Mouse (Mus musculus) retina, adult 2 months (tissue): ENCODE measurements around the gene Gm49369.
"Not testable (repeated sequence)": the region's sequence is repeated elsewhere in the genome, so short reads cannot be mapped to it uniquely, and the experiment has no call there.

ENCODE experiments used
- DNase-seq: peaks from one replicate; pipeline ENCODE4 v3.0.0-alpha.2; 2012; ENCODE audit warnings: low read depth, low spot score

Gene Gm49369

DNA sequence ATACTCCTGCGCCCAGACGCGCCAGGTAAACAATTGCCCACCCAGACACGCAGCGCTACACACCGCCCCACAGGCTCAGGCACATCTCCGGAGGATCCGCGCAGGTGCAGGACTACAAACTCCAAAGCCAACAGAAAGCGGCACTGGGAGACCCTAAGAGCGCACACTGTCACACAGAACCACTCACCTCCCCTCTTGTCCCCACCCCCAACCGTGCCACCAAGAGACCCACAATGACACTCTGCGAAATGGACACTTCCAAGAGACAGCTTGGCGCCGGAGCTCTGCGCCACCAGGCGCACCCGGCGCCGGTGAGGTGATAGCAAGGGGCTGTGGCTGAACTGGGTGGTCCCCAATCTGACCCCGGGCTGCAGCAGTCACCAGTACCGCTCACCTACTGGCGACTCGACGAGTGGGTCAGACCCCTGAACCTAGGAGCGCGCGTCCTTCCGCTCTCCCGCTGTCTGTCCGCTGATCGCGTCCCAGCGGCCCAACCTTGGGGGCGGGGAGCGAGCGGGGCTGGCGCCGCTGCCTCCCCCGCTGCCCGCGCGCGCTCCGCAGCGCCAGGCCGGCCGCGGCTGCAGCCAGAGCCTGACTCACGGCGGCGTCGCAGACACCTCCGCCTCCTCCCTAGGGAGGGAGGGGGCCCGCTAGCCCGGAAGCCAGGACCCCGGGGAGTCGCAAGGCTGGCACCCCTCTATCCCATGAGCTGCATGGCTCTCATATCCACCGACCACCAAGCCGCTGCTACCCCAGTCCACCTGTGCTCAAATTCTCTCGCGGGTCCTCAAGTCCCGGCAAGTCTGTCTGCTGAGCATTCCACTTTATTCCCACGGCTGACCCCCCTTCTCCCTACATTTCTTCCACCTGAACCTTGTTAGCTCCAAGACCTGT lies 10.5 kb downstream of the Gm49369 start:
- no peak for DNase-seq

DNA sequence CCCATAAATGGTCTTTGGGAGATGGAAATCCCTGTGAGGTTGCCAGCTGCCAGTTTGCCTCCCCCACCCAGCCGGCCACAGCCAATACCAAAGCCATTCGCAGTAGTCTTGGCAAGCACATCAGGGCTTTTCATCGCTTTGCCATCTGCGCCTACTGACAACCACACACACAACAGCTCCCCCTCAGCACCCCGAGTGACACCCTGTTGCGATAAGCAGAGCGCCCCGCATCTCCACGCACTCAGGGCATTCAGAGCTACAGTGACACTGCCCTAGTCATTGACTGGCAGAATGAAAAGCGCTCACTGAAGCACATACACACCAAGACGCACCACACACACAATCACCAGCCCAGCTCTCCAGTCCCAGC lies 11.1 kb downstream of the Gm49369 start:
- DNase-seq: no peak

DNA sequence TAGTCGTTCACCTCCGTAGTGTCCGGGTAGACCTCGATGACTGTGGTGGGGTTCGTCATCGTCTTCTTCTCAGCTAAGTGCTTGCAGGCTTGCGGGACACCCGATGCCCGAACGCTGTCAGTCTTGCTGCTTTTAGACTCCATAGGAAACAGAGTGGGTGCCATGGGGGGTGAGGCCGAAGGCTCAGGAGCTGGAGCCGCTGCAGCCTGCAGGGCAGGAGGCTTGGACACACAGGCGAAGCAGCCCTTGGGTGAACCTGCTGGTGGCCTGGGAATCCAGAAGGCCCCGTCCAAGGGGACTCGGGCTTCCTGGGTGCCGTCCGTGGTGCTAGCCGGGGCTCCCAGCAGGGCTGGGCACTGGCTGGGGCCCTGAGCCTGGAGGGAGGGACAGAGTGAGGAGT lies 11.5 kb downstream of the Gm49369 start:
- DNase-seq: no peak

DNA sequence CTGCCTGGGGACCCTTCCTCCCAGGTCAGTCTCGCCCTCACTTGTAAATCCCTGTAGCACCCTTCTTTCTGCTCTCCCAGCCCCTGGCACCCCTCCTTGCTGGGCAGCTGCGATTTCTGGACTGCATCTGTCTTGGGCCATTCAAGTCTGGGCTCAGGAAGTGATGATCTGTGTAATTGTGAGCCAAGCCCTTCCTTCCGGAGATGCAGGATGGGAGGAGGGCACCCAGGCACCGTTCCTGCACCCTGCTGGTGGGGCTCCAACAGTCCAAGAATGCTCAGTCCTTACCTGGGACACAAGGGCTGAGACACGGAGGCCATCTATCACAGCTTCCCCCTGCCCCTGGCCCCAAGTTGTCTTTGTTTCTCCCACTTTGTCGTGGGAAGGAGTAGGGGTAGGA lies 12.6 kb downstream of the Gm49369 start:
- no peak for DNase-seq

DNA sequence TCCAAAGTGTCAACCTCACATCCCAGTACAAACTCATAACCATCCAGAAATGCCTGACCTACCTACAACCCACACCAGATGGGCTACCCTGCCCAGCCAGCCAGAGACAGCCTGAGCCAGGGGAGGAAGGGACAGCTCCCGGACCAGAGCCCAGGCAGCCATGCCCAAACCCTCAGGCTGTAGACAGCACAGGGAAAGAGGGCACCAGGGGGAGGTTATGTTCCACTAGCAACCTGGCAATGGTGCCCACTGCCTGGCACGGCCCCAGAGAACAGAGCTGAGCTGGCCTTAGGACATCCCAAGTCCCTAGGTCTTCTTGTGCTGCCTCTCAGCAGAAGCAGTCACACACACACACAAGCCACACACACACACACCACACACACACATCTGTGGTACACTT lies 13.6 kb downstream of the Gm49369 start:
- no peak for DNase-seq

DNA sequence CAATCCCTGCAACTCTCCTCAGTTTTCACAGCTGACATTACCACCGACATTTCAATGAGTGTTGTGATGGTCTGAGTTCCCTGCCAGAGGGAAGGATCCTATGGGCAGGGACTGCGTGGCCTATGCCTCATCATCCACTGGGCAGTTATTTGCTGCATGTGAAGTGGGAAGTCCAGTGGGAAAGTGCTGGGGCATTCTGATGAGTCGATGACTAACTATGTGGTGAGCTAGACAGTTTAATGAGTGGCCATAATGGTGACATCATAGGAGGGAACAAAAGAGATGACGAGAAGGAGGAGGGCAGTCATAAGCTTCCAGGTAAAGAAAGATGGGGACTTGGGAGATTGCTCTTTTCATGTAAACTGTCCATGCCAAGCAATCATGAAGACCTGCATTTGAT lies 19.4 kb downstream of the Gm49369 start:
- DNase-seq: no peak

DNA sequence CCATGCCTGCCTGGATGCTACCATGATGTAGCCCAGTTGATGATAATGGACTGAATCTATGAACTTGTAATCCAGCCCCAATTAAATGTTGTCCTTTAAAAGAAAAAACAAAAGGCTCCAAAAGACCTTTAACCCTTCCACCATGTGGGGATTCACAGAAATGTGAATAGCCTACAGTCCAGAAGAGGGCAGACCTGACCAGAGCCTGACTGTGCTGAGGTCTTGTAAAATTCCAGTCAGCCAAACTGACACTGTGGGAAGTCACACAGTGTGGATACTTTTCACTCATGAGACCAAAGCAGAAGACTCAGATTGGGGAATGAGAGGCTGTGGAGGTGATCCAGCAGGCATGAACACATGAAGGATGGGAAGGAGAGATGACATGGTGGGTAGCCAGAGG lies 21.7 kb downstream of the Gm49369 start:
- DNase-seq: no peak

DNA sequence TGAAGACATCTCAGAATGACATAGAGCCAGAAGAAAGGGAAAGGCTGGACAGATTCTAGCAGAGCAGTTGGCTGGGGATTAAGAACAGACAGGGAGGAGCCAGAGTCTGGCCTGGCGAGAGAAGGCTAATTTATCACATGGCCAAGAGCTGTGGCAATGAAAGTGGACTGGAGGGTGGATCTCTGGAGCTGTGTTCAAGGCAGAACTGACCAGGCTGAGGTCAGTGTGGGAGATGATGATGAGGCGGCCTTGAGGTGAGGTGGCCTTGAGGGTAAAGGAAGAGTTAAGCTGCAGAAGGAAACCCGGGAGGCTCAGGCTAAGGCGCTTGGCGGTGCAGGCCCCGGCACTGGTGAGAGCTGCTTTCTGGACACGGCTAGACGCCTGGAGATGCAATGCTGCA lies 23.3 kb downstream of the Gm49369 start:
- DNase-seq: no peak

DNA sequence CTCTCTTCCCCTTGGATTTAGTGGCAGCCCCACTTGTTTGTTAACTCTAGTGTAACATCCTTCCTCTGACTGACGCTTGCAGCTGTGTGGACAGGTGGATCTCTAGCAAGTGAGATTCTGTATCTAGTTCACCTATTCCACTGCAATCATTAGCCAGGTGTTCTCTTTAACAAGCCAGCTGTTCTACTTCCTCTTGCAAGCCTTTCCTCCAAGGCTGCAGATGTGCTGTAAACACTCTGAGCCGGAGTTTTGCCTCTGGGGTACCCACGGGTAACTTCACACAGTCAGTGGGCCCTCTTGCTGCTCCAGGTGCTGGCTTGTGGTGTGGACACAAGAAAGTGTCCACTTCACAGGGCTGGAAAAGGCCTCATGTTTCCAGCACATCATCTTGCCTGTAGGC lies 24.9 kb downstream of the Gm49369 start:
- DNase-seq: no peak

DNA sequence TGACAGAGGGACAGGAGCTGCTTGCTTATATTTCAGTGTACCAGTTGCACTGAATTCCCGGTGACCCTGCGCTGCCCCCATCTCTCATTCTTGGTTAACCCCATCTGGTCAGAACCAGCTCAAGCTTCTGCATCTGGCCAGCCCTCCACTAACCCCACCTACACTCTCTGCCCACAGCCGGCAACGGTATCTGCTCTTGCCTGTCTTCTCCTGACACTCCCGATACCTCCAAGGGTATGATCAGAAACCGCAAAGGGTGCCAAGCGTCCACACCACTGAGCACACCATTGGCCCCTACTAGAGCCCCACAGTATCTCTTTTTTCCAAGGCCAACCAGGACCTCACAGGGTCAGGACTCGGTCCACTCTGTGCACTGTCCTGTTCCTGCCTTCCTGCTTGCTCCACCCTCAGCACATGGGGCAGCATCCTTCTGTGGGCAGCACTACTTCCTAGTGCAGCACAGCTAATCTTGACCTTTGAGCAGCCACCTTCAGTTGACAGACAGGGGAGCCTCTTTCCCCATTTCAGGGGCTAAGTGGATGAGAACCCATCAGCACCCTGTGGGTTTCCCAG lies 27.7 kb downstream of the Gm49369 start:
- no peak for DNase-seq

DNA sequence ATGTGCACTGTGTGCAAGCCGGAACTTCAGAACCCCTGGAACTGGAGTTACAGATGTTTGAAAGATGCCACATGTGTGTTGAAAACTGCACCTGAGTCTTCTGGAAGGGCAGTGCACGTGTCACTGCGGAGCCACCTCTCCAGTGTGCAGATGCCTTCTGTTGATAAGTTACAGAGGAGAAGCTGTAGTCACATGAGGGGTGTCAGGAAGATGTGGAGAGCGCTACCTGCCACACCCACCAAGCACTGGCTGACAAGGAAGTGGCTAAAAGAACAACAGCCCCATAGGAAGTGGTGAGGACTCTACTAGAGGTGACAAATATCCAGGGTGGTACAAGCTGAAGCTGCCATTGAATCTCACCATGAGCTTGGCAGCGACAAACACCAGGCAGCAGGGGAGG lies 28.6 kb downstream of the Gm49369 start:
- no peak for DNase-seq

DNA sequence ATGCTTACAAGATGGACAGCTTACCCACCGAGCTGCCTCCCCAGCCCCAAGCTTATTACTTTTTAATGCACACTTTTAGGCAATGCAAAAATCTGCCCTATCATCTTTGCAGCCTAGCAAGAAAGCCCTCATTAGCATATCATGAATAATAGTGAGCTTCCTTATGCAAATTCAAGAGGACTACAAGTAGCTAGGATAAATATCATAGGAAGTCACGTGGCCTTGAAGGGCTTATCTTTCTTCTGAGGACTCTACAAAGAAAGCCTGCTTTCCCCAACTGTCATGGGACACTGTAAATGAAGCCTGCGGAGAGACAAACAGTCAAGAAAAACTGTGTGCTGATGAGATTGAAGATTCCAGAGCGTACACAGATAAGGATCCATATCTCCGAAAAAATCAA lies 30.9 kb downstream of the Gm49369 start:
- DNase-seq: no peak

DNA sequence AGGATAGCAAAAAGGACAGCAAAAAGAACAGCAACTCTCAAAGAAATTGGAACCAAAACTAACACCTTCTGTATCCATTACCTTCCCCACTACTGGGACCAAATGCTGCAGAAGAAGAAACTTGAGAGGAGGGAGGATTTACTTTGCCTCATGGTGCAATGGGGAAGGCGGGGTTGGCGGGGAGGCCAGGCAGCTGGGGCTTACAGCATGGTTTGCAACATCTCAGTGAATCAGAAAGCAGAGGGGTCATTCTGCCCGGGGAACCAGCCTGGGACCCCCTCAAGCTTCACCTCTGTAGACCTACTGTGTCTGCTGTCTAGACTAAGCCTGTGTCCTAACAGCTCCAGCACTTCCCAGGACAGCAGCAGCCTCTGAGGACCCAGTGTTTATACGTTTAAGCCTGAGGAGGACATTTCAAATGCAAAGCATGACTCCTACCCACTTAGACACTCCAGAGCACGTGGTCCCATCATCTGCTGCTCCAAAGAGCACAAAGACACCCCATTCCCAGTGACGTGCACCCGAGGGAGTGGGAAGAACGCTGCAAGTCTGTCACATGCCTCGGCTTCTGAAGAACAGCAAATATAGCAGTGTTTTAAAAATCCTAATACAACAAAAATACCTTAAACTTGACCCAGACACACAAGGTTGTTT lies 33.0 kb downstream of the Gm49369 start:
- no peak for DNase-seq

DNA sequence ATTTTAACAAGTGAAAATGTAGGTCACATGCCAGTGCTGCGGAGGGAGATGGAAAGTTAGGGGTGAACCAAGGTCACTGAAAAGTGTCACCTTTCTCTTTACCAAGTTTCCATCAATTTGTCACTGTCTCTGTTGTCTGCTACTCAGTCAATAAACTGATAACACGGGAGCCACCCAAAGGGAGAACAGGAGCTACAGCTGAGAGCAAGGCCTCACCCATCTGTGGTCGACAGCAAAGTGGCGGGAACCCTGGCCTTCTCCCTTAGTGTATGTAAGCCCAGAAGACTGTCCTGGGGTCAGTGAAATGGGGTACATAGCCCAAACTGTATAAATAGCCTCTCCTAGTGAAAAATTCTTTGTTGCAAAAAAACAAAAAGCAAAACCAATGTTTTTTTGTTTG lies 34.9 kb downstream of the Gm49369 start:
- DNase-seq: no peak

DNA sequence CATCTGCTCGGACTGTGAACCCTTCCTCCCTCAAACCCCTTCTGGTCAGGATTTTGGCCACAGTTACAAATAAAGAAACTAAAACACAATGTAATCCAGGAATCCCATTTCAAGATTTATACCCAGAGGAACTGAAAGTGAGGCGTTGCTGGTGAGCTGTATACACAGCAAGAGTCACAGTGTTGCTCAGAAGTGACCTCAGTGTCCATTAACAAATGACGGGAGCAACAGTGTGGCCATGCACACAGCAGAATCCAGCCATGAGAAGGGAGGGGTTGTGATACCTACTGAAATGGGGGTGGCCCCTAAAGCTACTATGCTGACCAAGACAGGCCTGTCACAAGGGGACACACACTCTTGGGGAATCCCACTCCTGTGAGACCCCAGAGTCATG lies 40.2 kb downstream of the Gm49369 start:
- no peak for DNase-seq

DNA sequence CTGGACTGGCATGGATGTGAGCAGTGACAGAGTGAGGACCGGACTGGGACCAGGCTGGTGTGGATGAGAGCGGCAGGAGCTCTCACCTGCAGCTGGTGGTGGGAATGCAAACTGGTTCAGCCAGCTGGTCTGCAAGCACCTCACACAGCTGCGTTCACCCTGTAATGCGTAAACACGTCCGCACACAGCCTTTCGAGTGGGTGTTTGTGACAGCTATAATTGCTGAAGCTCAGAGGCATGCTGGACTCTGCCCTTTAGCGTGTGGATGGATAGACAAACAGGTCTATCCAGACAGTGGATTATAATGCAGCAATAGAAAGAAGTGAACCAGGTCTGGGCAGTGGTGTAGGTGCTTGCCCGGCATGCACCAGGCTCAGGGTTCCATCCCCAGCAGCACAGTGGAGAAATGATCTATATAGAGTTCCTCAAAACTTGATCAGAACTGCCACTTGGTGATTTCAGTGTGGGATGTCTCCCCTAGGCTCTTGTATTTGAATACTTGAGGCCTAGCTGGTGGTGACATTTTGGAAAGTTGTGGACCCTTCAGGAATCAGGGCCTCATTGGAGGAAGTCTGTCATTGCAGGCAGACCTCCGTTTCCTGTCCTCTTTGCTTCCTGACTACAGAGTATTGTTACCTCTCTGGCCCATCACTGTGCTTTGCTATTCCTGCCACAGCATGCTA lies 40.8 kb downstream of the Gm49369 start:
- DNase-seq: no peak

DNA sequence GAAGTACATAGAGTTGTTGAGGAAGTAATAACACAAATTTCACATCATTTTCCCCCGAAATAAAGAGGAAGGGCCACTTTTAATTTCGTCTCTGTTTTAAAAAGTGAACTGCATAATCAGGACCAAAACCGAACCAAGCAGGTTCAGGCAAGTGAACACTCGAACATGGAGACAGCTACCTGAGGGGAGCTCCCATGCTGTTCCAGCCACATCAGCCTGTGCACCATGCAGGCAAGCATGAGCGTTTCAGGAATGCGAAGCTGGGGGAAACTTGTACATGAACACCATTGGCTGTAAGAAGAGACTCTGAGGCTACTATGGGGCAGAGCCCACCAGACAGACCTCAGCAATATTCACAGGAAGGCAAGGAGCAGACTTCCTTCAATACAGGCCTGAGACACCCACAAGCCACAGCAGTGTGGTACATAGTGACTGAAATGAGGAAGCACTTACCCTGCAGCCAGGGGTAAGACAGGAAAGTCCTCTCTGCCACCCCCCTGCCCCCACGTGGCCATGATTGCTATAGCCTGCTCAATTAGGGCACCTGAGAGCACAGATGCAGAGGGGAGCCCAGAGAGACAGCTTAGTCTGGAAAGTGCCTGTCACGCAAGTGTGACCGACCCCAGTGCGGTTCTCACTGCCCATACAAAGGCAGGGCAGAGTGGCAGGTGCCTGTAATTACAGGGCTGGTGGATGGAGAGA lies 42.0 kb downstream of the Gm49369 start:
- DNase-seq: no peak

DNA sequence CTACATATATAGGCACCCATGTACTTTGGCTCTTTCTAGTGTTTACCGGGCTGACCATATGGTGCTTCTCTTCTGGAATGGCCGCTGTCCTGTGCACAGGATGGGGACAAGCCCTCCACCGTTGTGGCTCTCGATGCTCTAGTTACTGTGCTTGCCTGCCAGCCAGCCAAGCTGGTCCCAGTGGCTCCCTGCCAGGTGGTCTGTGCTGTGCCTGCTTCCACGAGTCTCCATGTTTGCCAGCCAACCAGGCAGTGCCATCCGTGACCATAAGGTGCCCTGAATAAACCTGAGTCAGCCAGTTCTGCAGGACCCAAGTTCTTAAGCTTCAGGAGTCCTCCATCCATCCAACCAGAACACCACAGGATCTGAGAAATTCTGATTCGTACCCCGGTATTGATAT lies 47.3 kb downstream of the Gm49369 start:
- DNase-seq: no peak

DNA sequence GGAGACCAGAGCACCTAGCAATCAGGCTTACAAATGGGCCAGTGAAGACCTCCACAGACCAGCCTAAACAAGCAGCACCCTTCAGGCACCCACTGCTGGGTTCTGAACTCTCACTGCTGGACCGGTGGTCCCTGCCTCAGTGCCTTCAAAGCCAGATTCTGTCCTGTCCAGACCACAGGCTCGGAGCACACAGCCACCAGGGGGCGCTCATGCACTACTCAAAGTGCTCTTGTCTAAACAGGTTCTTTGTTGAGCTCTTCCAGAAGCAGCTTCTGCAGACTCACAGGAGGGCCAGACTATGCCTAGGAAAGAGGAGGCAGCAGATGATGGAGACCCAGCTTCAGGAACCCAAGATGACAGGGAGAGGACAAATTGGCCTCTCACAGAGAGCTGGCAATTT lies 48.2 kb downstream of the Gm49369 start:
- DNase-seq: peak; percentile 69

DNA sequence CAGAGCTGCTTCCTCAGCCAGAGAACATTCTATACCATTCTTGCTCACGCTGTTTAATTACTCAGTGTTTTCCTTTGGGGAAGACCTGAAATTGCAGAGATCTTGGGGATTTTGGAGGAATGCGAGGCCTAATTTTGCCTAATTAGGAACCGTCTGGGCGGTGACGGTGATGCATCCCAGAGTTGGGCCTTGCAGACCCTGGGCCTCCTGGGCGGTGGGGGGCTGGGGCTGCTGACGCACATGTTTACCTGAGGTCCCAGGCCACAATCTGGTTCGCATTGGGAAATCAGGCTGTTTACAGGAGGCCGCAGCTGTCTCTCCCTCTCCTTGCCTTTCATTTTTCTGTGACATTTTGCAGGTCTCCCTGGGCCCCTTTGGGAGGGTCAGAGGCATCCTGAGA lies 49.7 kb downstream of the Gm49369 start:
- not testable (repeated sequence) for DNase-seq

DNA sequence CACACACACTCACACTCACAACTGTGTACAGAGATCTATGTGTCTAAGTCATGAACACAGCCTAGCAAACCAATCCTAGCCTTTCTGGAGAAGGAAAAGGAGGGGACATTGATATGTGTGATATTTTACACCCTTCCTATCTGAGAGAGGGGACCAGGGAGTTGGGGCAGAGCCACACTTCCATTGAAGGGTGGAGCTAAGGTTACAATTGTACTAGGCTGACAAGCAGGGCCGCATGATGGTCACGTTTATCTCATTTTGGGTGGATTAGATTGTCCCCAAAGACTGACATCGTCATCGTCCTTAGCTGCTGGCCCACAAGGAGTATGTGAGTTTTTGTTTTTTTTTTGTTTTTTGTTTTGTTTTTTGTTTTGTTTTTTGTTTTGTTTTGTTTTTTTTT lies 51.2 kb downstream of the Gm49369 start:
- no peak for DNase-seq

DNA sequence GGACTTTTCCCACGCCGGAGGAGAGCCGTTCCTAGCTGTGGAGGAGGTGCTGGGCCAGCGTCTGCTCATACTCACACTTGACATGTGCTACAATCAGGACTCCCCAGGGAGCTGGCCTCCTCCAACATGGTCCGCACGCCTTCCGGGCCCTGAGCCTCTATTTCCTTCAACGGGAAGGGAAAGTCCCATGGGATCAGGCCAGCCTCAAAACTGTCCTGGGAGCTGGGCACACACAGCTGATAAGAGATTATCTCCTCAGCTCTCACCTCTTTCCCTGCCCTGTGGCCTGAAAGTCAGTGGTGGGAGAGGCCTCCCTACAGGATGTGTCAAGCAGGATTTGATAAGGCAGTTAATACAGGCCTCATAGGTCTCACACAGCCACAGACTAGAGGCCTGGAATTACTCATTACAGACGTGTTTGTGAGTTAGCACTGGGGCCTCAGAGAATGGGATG lies 52.2 kb downstream of the Gm49369 start:
- no peak for DNase-seq
